Mouse (Mus musculus) intestine, embryonic 15.5 days (tissue): ENCODE data around the gene Pgam5. TPM values are rescaled to one million over a fixed set of nuclear protein-coding genes. Genes with fewer than 3 reads are reported as not detected.

Source experiments
- ATAC-seq: fragments of 200-750 bp; cut with Nextera tagmentation; 2 replicates; pipeline ENCODE4 v1.8.0; 2017; ENCODE audit warnings: moderate TSS enrichment, moderate library complexity
- H3K27ac ChIP-seq: fragments of 300-500 bp; sonication (generic); 2 replicates; pipeline ENCODE4 v1.5.1; 2015; ENCODE audit warnings: mild to moderate bottlenecking, inconsistent platforms
- H3K27me3 ChIP-seq: fragments of 300-500 bp; sonication (generic); replicated peaks from 2 replicates; pipeline ENCODE4 v1.6.1; 2015; ENCODE audit warnings: inconsistent platforms
- H3K36me3 ChIP-seq: fragments of 300-500 bp; sonication (generic); 2 replicates; pipeline ENCODE4 v1.6.1; 2015; ENCODE audit warnings: inconsistent platforms
- H3K4me1 ChIP-seq: fragments of 300-500 bp; sonication (generic); replicated peaks from 2 replicates; pipeline ENCODE4 v1.6.1; 2015; ENCODE audit warnings: inconsistent platforms
- H3K4me2 ChIP-seq: fragments of 300-500 bp; sonication (generic); replicated peaks from 2 replicates; pipeline ENCODE4 v1.6.1; 2015; ENCODE audit warnings: mild to moderate bottlenecking, inconsistent platforms
- H3K4me3 ChIP-seq: fragments of 300-500 bp; sonication (generic); replicated peaks from 2 replicates; pipeline ENCODE4 v1.5.1; 2015; ENCODE audit warnings: inconsistent platforms
- H3K9ac ChIP-seq: fragments of 300-500 bp; sonication (generic); 2 replicates; pipeline ENCODE4 v1.6.1; 2015; ENCODE audit warnings: inconsistent platforms
- H3K9me3 ChIP-seq: fragments of 300-500 bp; sonication (generic); 2 replicates; pipeline ENCODE4 v1.6.1; 2016; ENCODE audit warnings: inconsistent platforms
- WGBS: fragments of 180-500 bp; shearing (Covaris S2); methylation state at CpG from one replicate; pipeline ENCODE4 v1.1.7; 2015; 5-methylcytosine and 5-hydroxymethylcytosine counted together
- polyA plus RNA-seq: library from polyadenylated mRNA; unstranded; fragments of >200 nt; fragmentation: Nextera tagmentation; extraction: Ambion mirVana; gene quantifications from 2 replicates; pipeline ENCODE4 v1.2.1, GENCODE M21; 2015

The Pgam5 gene
- polyA plus RNA-seq, 1 experiment from 2014 or later, result 58.4 TPM

DNA sequence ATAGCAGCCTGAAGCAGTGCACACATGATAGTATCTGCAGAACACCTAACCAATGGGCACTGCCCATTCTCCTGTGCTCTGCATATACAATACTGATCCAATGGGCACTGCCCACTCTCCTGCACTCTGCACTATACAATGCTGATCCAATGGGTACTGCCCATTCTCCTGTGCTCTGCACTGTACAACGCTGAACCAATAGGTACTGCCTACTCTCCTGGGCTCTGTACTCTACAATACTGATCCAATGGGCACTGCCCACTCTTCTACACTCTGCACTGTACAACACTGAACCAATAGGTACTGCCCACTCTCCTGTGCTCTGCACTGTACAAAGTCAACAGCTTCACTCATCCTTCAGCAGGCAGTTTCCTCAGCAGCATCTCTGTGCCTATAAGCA is 7.2 kb upstream of the Pgam5 start:
- no peak overlapping the region for H3K9ac ChIP-seq
- H3K4me1 ChIP-seq, result no peaks in the 10 kb centered on the region
- ATAC-seq, result no peak
- H3K27ac ChIP-seq, result no peak overlapping the region
- WGBS, result 90% methylated on average over 1 of the region's 1 CpGs
- H3K4me3 ChIP-seq, result no peak overlapping the region
- no peak overlapping the region for H3K4me2 ChIP-seq
- no peaks in the 10 kb centered on the region for H3K27me3 ChIP-seq
- H3K9me3 ChIP-seq, result no peaks in the 10 kb centered on the region
- H3K36me3 ChIP-seq, result no peaks in the 10 kb centered on the region

DNA sequence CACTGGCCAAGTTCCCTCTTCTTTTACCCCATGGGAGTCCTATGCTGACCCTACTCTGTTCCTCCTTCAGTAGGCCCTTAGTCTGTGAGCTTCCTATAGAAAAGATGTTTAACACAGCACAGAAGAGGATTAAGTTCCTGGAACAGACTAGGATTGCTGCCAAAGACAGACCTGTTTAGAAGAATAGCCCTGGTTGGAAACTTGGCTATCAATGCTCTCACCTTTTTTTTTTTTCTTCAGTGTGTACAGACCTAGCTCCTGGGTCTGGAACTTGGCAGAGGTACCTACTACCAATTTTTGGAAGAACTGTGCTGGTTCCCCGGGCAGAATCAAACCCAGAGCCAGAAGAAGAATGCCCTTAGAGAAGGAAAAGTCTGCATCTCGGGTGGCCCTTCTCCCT is 6.7 kb upstream of the Pgam5 start:
- Histone ChIP-seq H3K4me1 (no peaks in the 10 kb centered on the region), H3K27ac (no peak overlapping the region), H3K27me3 (no peaks in the 10 kb centered on the region), H3K4me2 (no peak overlapping the region), H3K4me3 (no peak overlapping the region), H3K36me3 (no peaks in the 10 kb centered on the region), H3K9me3 (no peaks in the 10 kb centered on the region), H3K9ac (no peak overlapping the region)
- WGBS, result 86% methylated on average over 2 of the region's 2 CpGs
- no peak for ATAC-seq

DNA sequence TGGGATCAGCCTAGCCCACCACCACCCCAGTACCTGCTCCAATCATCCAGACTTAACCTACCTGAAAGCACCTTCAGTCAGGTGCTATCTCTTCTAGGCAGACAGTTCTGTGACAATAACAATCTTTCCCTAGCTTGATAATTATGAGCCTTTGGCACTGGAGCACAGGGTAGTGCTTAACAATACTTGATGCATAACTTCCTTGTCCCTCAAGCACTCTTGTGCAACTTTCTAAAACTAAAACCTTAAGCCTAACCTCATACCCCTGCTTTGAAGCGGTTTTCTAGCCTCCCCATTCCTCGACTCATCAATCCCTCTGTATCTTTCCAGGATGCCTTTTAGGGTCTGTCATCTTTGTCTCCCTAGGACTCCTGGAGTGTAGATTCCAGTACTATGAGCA is 5.1 kb upstream of the Pgam5 start:
- no peaks in the 10 kb centered on the region for H3K4me1 ChIP-seq
- no peaks in the 10 kb centered on the region for H3K9me3 ChIP-seq
- no peak overlapping the region for H3K4me2 ChIP-seq
- no peak overlapping the region for H3K4me3 ChIP-seq
- ATAC-seq, result no peak
- WGBS, result 59% methylated on average over 2 of the region's 2 CpGs
- H3K9ac ChIP-seq, result no peak overlapping the region
- no peaks in the 10 kb centered on the region for H3K36me3 ChIP-seq
- no peak overlapping the region for H3K27ac ChIP-seq
- no peaks in the 10 kb centered on the region for H3K27me3 ChIP-seq

DNA sequence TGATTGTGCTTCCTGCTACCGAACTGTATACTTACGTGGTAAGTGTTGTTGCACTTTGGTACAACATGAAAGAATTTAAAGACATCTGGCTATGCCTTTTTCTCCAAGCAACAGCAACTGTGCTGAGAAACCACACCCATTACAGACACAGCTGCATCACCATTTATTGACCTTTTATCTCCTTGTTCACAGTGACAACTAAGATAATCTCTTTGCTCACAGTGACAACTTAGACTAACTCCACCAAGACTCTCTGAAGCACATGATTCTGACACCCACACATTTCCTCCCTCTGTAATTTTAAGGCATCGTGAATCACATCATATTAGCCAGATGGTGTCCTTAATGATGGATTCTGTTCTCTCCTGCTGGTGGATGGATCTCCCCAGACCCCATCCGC is 4.4 kb upstream of the Pgam5 start:
- H3K27me3 ChIP-seq, result no peaks in the 10 kb centered on the region
- H3K4me2 ChIP-seq, result no peak overlapping the region
- H3K9ac ChIP-seq, result no peak overlapping the region
- H3K4me1 ChIP-seq, result no peaks in the 10 kb centered on the region
- ATAC-seq, result no peak
- H3K27ac ChIP-seq, result no peak overlapping the region
- no peak overlapping the region for H3K4me3 ChIP-seq
- 85% methylated on average over 4 of the region's 4 CpGs for WGBS
- H3K9me3 ChIP-seq, result no peaks in the 10 kb centered on the region
- H3K36me3 ChIP-seq, result no peaks in the 10 kb centered on the region

DNA sequence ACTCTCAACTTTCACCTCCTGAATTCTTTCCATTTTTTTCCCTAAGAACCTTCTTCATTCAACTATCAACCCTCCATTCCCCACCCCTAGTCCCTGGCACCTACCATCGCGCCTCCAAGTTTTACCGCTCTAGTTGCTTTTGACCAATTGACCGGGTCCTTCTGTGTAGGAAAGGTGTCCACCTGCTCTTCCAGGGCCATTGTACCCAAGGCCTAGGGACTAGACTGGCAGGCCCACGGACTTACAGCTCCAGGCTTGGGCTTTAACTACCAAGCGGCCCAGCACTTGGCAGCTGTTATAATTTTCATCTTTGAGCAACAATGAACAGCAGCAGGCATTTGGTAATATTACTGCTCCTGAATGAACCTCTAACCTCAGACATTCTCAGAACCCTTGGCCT is 529 bp upstream of the Pgam5 start:
- ATAC-seq, result no peak

DNA sequence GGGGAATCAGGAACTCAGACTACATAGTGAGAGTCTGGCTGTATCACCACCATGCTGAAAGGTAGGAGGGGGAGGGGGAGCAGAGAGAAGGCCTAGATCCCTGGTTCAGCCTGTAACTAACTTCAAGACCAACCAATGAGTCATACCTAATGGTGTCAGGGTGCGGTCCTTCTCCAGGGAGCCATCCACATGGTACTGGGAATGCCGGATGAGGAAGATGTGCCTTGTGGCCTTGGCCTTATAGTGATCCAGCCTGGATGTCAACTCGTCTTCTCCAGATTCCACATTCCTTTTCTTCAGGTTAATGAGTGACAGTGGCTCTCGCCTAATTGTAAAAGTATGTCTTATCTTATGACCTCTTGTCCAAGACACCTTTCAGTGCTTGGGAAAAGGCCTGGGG is 2.8 kb downstream of the Pgam5 start:
- no peak overlapping the region for H3K4me3 ChIP-seq
- H3K9ac ChIP-seq, result no peak overlapping the region
- peaks cover 15% of the 10 kb centered on the region for H3K36me3 ChIP-seq
- 75% methylated on average over 4 of the region's 4 CpGs for WGBS
- H3K4me2 ChIP-seq, result no peak overlapping the region
- H3K27me3 ChIP-seq, result no peaks in the 10 kb centered on the region
- ATAC-seq, result no peak
- H3K27ac ChIP-seq, result no peak overlapping the region
- no peaks in the 10 kb centered on the region for H3K9me3 ChIP-seq
- peaks cover 5% of the 10 kb centered on the region for H3K4me1 ChIP-seq

More for the DNA sequence above, 529 bp upstream of the Pgam5 start:
- WGBS, result 93% methylated on average over 6 of the region's 6 CpGs
- no peak overlapping the region for H3K9ac ChIP-seq
- H3K4me3 ChIP-seq, result no peak overlapping the region
- H3K27me3 ChIP-seq, result no peaks in the 10 kb centered on the region
- no peak overlapping the region for H3K4me2 ChIP-seq
- H3K27ac ChIP-seq, result no peak overlapping the region
- peaks cover 5% of the 10 kb centered on the region for H3K4me1 ChIP-seq
- H3K36me3 ChIP-seq, result peaks cover 5% of the 10 kb centered on the region; the same call in 1 of the 2 replicates
- H3K9me3 ChIP-seq, result no peaks in the 10 kb centered on the region

DNA sequence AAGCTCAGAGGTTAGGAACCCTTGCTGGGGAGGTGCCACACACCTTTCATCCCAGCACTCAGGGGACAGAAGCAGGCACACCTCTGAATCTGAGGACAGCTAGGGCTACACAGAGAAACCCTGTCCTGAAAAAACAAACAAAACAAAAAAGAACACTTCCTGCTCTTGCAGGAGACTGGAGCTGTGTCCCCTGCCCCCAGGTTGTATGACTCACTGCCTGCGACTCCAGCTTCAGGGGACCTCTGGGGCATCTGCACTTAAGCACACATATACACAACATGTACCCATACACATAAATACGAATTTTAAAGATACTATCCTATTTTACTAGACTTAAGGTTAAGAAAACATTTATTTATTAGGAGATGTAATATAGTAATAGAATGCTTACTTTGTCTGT is 25.6 kb downstream of the Pgam5 start:
- no peak for ATAC-seq
- Histone ChIP-seq H3K9ac (no peak overlapping the region), H3K27ac (no peak overlapping the region), H3K36me3 (peaks cover 21% of the 10 kb centered on the region), H3K9me3 (no peaks in the 10 kb centered on the region), H3K4me1 (no peaks in the 10 kb centered on the region), H3K4me2 (no peak overlapping the region), H3K4me3 (no peak overlapping the region), H3K27me3 (no peaks in the 10 kb centered on the region)
- 87% methylated on average over 2 of the region's 2 CpGs for WGBS

DNA sequence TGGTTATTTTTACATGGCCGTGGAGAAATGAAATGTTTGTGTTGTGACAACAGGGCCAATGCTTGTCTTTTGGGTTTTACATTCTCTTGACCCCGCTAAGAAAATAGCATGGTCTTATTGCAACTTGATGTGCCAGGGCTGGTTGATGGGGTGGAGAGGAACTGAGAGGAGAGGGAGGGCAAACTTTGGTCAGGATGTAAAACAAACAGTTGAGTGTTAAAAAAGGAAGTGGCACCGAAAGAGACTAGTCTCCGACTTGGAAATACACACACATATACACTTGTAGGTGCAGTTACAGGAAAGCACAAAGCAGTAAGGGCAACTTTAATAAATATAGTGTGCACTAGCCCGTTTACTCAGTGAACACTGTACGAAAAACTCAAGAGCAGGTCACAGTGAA is 37.4 kb downstream of the Pgam5 start:
- Histone ChIP-seq H3K36me3 (peaks cover 16% of the 10 kb centered on the region), H3K4me3 (no peak overlapping the region), H3K9me3 (no peaks in the 10 kb centered on the region), H3K9ac (no peak overlapping the region), H3K27me3 (no peaks in the 10 kb centered on the region), H3K4me2 (no peak overlapping the region), H3K27ac (no peak overlapping the region), H3K4me1 (peaks cover 8% of the 10 kb centered on the region)
- 85% methylated on average over 6 of the region's 6 CpGs for WGBS
- no peak for ATAC-seq

DNA sequence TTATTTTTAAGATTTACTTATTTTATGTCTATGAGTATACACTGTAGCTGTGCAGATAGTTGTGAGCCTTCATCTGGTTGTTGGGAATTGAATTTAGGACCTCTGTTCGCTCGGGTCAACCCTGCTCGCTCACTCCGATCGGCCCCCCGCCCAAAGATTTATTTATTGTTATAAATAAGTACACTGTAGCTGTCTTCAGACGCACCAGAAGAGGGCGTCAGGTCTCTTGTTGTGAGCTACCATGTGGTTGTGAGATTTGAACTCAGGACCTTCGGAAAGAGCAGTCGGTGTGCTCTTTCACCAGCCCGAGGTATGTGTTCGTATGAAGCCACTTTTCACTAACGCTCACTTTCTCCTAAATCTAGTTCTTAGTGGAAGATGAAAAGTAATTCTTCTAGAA is 38.1 kb downstream of the Pgam5 start:
- H3K4me3 ChIP-seq, result peak overlapping the region; percentile 99
- WGBS, result 40% methylated on average over 13 of the region's 13 CpGs
- H3K27me3 ChIP-seq, result no peaks in the 10 kb centered on the region
- peak overlapping the region; percentile 99; the same call in 1 of the 2 replicates for H3K9ac ChIP-seq
- H3K4me1 ChIP-seq, result peaks cover 8% of the 10 kb centered on the region
- peak overlapping the region; percentile 69 for H3K4me2 ChIP-seq
- no peak overlapping the region for H3K27ac ChIP-seq
- ATAC-seq, result no peak
- peaks cover 11% of the 10 kb centered on the region for H3K36me3 ChIP-seq
- no peaks in the 10 kb centered on the region for H3K9me3 ChIP-seq

DNA sequence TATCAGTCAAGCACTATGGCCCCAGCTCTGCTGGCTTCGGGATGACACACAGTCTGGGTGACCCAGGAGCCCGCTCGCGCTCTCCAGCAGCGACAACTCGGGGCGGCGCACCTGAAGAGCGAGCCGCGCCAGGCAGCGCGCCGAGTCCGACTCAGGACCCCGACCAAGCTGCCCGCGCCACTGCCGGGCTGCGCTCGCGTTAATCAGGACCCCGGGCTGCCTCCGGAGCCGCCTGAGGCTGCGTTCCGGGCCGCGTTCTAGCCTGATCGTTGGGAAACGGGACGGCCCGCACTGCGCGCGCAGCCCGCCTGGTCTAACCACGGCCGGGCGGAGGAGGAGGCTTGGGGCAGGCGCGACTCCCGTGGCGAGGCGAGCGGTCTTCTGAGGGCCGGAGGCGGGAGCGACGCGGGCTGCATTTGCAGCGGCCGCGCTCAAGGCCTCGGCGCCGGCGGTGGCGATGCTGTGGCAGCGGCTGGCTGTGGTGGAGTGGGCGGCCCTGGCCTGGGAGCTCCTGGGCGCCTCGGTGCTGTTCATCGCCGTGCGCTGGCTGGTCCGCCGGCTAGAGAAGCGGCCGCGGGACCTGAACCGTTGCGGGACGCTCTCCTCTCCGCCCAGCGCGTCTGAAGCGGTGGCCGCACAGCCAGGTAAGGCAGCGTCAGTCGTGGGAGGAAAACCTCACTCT is 38.8 kb downstream of the Pgam5 start, which contains the start of gene Ankle2:
TSS of gene Ankle2 (plus strand) at position 225 of the 682 bp plus-strand sequence.
- no peaks in the 10 kb centered on the region for H3K27me3 ChIP-seq
- H3K4me2 ChIP-seq, result peak within 1 kb of the TSS; percentile 69
- H3K4me3 ChIP-seq, result peak within 1 kb of the TSS; percentile 99
- H3K36me3 ChIP-seq, result peaks cover 8% of the 10 kb centered on the region
- peak within 1 kb of the TSS; percentile 99 for H3K9ac ChIP-seq
- peaks cover 8% of the 10 kb centered on the region for H3K4me1 ChIP-seq
- WGBS, result under 1% methylated on average over 70 of the region's 81 CpGs
- ATAC-seq, result peak; percentile 98
- H3K9me3 ChIP-seq, result no peaks in the 10 kb centered on the region
- H3K27ac ChIP-seq, result peak within 1 kb of the TSS; percentile 97

DNA sequence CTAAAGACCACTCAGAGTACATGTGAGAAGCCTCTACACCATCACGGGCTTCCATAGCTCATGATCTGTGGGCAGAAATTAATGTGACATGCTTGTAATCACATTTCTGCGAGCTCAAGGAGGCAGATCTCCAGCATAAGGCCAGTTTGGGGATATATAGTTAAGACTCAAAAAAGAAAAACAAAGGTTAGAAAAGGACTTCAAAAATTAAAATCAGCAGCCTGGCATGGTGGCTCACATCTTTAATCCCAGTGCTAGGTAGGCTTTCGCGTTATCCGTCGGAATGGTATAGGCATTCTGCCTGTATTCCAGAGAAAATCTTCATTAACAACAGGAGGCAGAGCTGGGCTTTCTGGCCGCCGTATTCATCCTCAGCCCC is 39.3 kb downstream of the Pgam5 start:
- 6% methylated on average over 8 of the region's 8 CpGs for WGBS
- no peaks in the 10 kb centered on the region for H3K27me3 ChIP-seq
- peaks cover 8% of the 10 kb centered on the region for H3K36me3 ChIP-seq
- peak overlapping the region; percentile 99 for H3K4me3 ChIP-seq
- H3K4me1 ChIP-seq, result peaks cover 8% of the 10 kb centered on the region
- peak overlapping the region; percentile 99 for H3K9ac ChIP-seq
- peak; percentile 11; the same call in 1 of the 2 replicates for ATAC-seq
- H3K9me3 ChIP-seq, result no peaks in the 10 kb centered on the region
- H3K27ac ChIP-seq, result peak overlapping the region; percentile 97
- peak overlapping the region; percentile 69 for H3K4me2 ChIP-seq

DNA sequence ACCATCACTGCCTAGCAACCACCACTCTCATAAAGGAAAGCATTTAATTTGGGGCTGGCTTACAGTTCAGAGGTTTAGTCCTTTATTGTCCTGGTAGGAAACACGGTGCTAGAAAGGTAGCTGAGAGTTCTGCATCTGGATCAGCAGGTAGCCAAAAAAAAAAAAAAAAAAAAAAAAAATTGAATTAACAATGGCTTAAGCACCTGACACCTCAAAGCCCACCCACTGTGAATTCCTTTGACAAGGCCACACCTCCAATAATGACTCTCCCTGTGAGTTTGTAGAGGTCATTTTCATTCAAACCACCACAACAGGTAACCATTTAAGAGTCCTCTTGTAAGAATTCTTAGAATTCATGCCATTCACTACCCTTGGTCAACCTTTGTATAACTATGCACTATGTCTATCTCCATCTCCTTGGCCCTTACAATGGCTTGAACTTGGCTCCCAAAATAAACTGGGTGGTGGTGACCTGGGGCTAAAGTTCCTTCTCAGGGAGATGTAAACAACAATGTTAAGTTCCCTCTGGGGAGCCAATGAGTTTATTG is 42.3 kb downstream of the Pgam5 start:
- no peaks in the 10 kb centered on the region for H3K27me3 ChIP-seq
- H3K4me1 ChIP-seq, result peaks cover 6% of the 10 kb centered on the region
- 27% methylated on average over 1 of the region's 1 CpGs for WGBS
- H3K36me3 ChIP-seq, result peaks cover 10% of the 10 kb centered on the region; the same call in 1 of the 2 replicates
- no peak overlapping the region for H3K4me3 ChIP-seq
- no peak overlapping the region for H3K4me2 ChIP-seq
- no peak overlapping the region for H3K9ac ChIP-seq
- no peak overlapping the region for H3K27ac ChIP-seq
- no peak for ATAC-seq
- no peaks in the 10 kb centered on the region for H3K9me3 ChIP-seq

DNA sequence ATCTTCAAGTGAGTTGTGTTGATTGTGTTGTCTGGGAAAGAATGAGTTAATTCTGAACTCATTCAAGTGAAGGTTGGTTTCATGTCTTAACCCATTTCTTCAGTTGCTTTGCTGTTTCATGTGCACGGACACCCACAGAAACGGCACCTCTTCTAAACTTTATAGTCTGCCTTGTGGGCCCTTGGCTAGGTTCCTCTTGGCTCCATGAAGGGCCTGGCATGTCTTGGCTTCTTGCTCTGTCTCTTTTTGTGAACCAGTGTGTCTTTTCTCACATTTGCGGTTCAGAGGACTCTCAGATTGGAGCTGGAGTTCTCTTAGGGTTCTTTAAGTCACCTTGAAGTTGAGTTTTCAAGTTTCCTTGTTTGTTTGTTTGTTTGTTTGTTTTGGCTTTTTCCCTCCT is 44.7 kb downstream of the Pgam5 start:
- Histone ChIP-seq H3K4me1 (peaks cover 2% of the 10 kb centered on the region; the same call in 1 of the 2 replicates), H3K9ac (no peak overlapping the region), H3K36me3 (peaks cover 29% of the 10 kb centered on the region), H3K4me2 (no peak overlapping the region), H3K27ac (no peak overlapping the region), H3K4me3 (no peak overlapping the region), H3K27me3 (no peaks in the 10 kb centered on the region), H3K9me3 (no peaks in the 10 kb centered on the region)
- no peak for ATAC-seq
- WGBS, result 90% methylated on average over 3 of the region's 3 CpGs
